Mouse (Mus musculus): ENCODE measurements at regions not wholly inside any gene's neighbourhood (a gene's known extent, or its start where the extent isn't known, plus 50 kb on each side); places are given as distances from the start of the nearest gene placed in this dataset.

- no peak overlapping the region for H3K4me3 ChIP-seq (replicated peaks; ENCODE audit: extremely low read depth, low read depth, low read length)
- TF ChIP-seq CTCF (IDR thresholded peaks at IDR 0.05; ENCODE audit: insufficient read depth, low read length) (no peak), POLR2A (IDR thresholded peaks at IDR 0.05; ENCODE audit: borderline replicate concordance, extremely low read depth, low read depth, low read length) (no peak)
- 64% methylated on average over 7 of the region's 7 CpGs for WGBS
- no peaks in the 10 kb centered on the region for H3K4me1 ChIP-seq (ENCODE audit: control insufficient read depth, insufficient read depth, low read length)
- no peak for DNase-seq
Measured at GRCm38 (mm10) chr14:53876581-53876980, 377.3 kb downstream of the Dad1 start.

- DNase-seq: no peak
- WGBS: 56% methylated on average over 6 of the region's 6 CpGs
- H3K4me3 ChIP-seq (replicated peaks; ENCODE audit: extremely low read depth, low read depth, low read length): no peak overlapping the region
- TF ChIP-seq POLR2A (IDR thresholded peaks at IDR 0.05; ENCODE audit: borderline replicate concordance, extremely low read depth, low read depth, low read length) (no peak), CTCF (IDR thresholded peaks at IDR 0.05; ENCODE audit: insufficient read depth, low read length) (no peak)
- H3K4me1 ChIP-seq (ENCODE audit: control insufficient read depth, insufficient read depth, low read length): no peaks in the 10 kb centered on the region
Measured at GRCm38 (mm10) chr14:53875736-53876135, 378.2 kb downstream of the Dad1 start.

GRCm38 (mm10) chr14:53847049-53847448 lies 406.9 kb downstream of the Dad1 start:
- Histone ChIP-seq H3K4me1 (ENCODE audit: control insufficient read depth, insufficient read depth, low read length) (no peaks in the 10 kb centered on the region), H3K4me3 (replicated peaks; ENCODE audit: extremely low read depth, low read depth, low read length) (no peak overlapping the region)
- 73% methylated on average over 7 of the region's 7 CpGs for WGBS
- no peak for DNase-seq
- no peak for TF ChIP-seq POLR2A (IDR thresholded peaks at IDR 0.05; ENCODE audit: borderline replicate concordance, extremely low read depth, low read depth, low read length)
- TF ChIP-seq CTCF (IDR thresholded peaks at IDR 0.05; ENCODE audit: insufficient read depth, low read length): no peak

DNA sequence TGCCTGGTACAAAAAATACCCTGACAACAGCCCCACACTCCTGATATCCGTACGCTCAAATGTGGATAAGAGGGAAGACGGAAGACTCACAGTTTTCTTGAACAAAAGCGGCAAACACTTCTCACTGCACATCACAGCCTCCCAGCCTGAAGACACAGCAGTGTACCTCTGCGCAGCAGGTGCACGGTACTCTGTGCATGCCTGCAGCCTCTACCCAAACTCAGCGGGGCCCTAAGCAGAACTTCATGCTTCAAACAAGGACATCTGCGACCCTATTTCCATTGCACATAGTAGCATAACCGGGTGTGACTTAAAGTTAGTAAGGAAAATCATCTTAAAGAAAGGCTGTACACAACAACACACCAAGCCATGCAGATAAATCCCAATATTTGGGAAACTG lies 408.3 kb downstream of the Dad1 start:
- Histone ChIP-seq H3K4me3 (replicated peaks; ENCODE audit: extremely low read depth, low read depth, low read length) (no peak overlapping the region), H3K4me1 (ENCODE audit: control insufficient read depth, insufficient read depth, low read length) (no peaks in the 10 kb centered on the region)
- 91% methylated on average over 9 of the region's 9 CpGs for WGBS
- no peak for DNase-seq
- TF ChIP-seq POLR2A (IDR thresholded peaks at IDR 0.05; ENCODE audit: borderline replicate concordance, extremely low read depth, low read depth, low read length) (no peak), CTCF (IDR thresholded peaks at IDR 0.05; ENCODE audit: insufficient read depth, low read length) (no peak)

GRCm38 (mm10) chr14:53832553-53832952 lies 421.4 kb downstream of the Dad1 start:
- no peak for DNase-seq
- 83% methylated on average over 3 of the region's 3 CpGs for WGBS

GRCm38 (mm10) chr14:53831651-53832050 lies 422.3 kb downstream of the Dad1 start:
- no peak for DNase-seq
- WGBS: 79% methylated on average over 6 of the region's 6 CpGs
- TF ChIP-seq CTCF (IDR thresholded peaks at IDR 0.05; ENCODE audit: insufficient read depth, low read length) (no peak), POLR2A (IDR thresholded peaks at IDR 0.05; ENCODE audit: borderline replicate concordance, extremely low read depth, low read depth, low read length) (no peak)
- Histone ChIP-seq H3K4me3 (replicated peaks; ENCODE audit: extremely low read depth, low read depth, low read length) (no peak overlapping the region), H3K4me1 (ENCODE audit: control insufficient read depth, insufficient read depth, low read length) (no peaks in the 10 kb centered on the region)

More at GRCm38 (mm10) chr14:53832553-53832952, 421.4 kb downstream of the Dad1 start:
- Histone ChIP-seq H3K4me3 (replicated peaks; ENCODE audit: extremely low read depth, low read depth, low read length) (no peak overlapping the region), H3K4me1 (ENCODE audit: control insufficient read depth, insufficient read depth, low read length) (no peaks in the 10 kb centered on the region)
- TF ChIP-seq POLR2A (IDR thresholded peaks at IDR 0.05; ENCODE audit: borderline replicate concordance, extremely low read depth, low read depth, low read length) (no peak), CTCF (IDR thresholded peaks at IDR 0.05; ENCODE audit: insufficient read depth, low read length) (no peak)

DNA sequence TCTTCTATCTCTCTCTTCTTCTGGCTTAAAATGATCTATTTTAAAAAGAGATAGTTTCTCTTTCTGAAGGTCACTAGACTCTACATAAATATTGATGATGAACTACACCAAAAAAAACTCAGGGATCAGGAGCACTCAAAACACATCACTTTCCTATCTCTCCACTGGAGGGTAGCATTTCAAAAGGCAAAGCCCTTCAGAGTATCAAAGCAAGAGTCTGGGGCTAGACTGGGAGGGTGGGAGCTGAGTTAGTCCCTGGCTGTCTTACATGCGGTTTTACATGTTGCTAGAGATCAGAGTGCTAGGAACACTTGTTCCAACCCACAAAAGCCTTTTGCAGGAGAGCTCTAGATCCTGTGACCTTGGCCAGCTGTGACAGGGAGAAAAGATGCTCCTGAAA lies 423.2 kb downstream of the Dad1 start:
- DNase-seq: no peak
- Histone ChIP-seq H3K4me1 (ENCODE audit: control insufficient read depth, insufficient read depth, low read length) (no peaks in the 10 kb centered on the region), H3K4me3 (replicated peaks; ENCODE audit: extremely low read depth, low read depth, low read length) (no peak overlapping the region)
- 43% methylated on average over 1 of the region's 1 CpGs for WGBS
- no peak for TF ChIP-seq POLR2A (IDR thresholded peaks at IDR 0.05; ENCODE audit: borderline replicate concordance, extremely low read depth, low read depth, low read length)
- TF ChIP-seq CTCF (IDR thresholded peaks at IDR 0.05; ENCODE audit: insufficient read depth, low read length): no peak

DNA sequence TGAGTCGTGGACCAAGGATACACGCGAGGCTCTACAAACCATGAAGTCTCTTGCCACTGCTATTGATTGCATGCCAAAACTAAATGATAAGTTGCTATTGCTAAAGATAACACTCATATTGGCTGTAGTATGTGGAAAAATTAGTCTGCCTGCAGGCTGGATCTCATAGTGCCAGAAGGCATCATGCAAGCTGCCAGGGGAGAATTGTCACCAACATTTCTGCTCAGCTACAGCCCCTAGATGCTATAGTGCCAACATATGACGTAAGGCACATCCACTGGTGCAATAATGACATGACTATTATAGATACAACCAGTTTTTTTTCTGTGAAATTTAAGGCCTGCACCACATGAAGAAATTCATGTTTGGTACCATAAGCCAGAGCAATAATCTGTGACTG lies 427.1 kb downstream of the Dad1 start:
- no peak for DNase-seq
- WGBS: 78% methylated on average over 4 of the region's 4 CpGs
- Histone ChIP-seq H3K4me1 (ENCODE audit: control insufficient read depth, insufficient read depth, low read length) (no peaks in the 10 kb centered on the region), H3K4me3 (replicated peaks; ENCODE audit: extremely low read depth, low read depth, low read length) (no peak overlapping the region)
- TF ChIP-seq POLR2A (IDR thresholded peaks at IDR 0.05; ENCODE audit: borderline replicate concordance, extremely low read depth, low read depth, low read length) (no peak), CTCF (IDR thresholded peaks at IDR 0.05; ENCODE audit: insufficient read depth, low read length) (no peak)

DNA sequence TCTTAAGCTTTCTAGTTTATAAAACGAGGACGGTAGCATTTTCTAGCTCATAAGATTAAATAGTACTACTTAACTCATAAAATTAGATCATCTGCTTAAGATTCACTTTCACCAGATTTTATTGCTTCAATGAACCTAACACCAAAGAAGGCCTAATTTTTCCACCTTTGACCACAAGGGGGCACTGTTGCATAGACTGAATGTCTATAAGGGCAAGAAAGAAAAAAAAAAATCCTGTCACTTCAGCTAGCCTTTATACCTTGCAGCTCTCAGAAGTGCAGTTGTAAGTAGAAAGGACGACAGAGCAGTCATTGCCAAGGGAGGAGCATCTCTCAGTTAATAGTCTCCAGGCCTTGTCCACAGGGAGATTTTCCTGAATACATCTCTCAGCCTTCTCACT lies 447.7 kb downstream of the Dad1 start:
- peak; percentile 23 for DNase-seq
- Histone ChIP-seq H3K4me3 (replicated peaks; ENCODE audit: extremely low read depth, low read depth, low read length) (no peak overlapping the region), H3K4me1 (ENCODE audit: control insufficient read depth, insufficient read depth, low read length) (no peaks in the 10 kb centered on the region)
- 15% methylated on average over 3 of the region's 3 CpGs for WGBS
- TF ChIP-seq POLR2A (IDR thresholded peaks at IDR 0.05; ENCODE audit: borderline replicate concordance, extremely low read depth, low read depth, low read length) (no peak), CTCF (IDR thresholded peaks at IDR 0.05; ENCODE audit: insufficient read depth, low read length) (no peak)

GRCm38 (mm10) chr14:53803698-53804620 lies 449.9 kb downstream of the Dad1 start:
- DNase-seq: peak; percentile 17
- Histone ChIP-seq H3K4me1 (ENCODE audit: control insufficient read depth, insufficient read depth, low read length) (no peaks in the 10 kb centered on the region), H3K4me3 (replicated peaks; ENCODE audit: extremely low read depth, low read depth, low read length) (no peak overlapping the region)
- 24% methylated on average over 17 of the region's 17 CpGs for WGBS
- TF ChIP-seq POLR2A (IDR thresholded peaks at IDR 0.05; ENCODE audit: borderline replicate concordance, extremely low read depth, low read depth, low read length) (no peak), CTCF (IDR thresholded peaks at IDR 0.05; ENCODE audit: insufficient read depth, low read length) (peak; percentile 17; the same call in 1 of the 2 replicates)
